Mouse (Mus musculus) liver, adult 2 months (tissue): ENCODE measurements around the gene Exosc5.

Source experiments
- CTCF ChIP-seq: fragments of 200-500 bp; IDR thresholded peaks from 2 replicates; pipeline ENCODE4 v1.5.1; 2011; ENCODE audit warnings: low read depth, low read length, control low read depth
- POLR2A ChIP-seq: fragments of 200-500 bp; IDR thresholded peaks from 2 replicates; pipeline ENCODE4 v1.6.1; 2011; ENCODE audit warnings: low read length, control low read depth; ENCODE audit not compliant: insufficient read depth; ENCODE audit errors: extremely low read depth

- no peak for TF ChIP-seq POLR2A
- no peak for TF ChIP-seq CTCF
Observed at GRCm38 (mm10) chr7:25670096-25670495, 11.1 kb downstream of the Exosc5 start.
